Mouse (Mus musculus): ENCODE data around the gene Per1. TPM values are rescaled to one million over a fixed set of nuclear protein-coding genes. Genes with fewer than 3 reads are reported as not detected.

Per1 gene
- polyA plus RNA-seq, 1 experiment: 13.9 TPM

GRCm38 (mm10) chr11:69125852-69125918, 30.7 kb downstream of the Per1 start, which contains the start of gene Aloxe3:
Gene Aloxe3, plus strand, starts transcription at chr11:69125896.
- Histone ChIP-seq H3K4me1 (ENCODE audit: control insufficient read depth, insufficient read depth, insufficient read length, low read length) (no peaks in the 10 kb centered on the region; the same call in 1 of the 2 replicates), H3K27ac (ENCODE audit: insufficient read depth, low read depth, low read length) (peak within 1 kb of the TSS; percentile 56), H3K36me3 (ENCODE audit: control insufficient read depth, insufficient read depth, low read length) (no peaks in the 10 kb centered on the region), H3K27me3 (ENCODE audit: control insufficient read depth, insufficient read depth, low read length) (no peaks in the 10 kb centered on the region), H3K4me3 (ENCODE audit: low read depth, low read length) (peak within 1 kb of the TSS; percentile 63)
- 0% methylated on average over 3 of the region's 3 CpGs for WGBS
- no peak for TF ChIP-seq CTCF (IDR thresholded peaks at IDR 0.05; ENCODE audit: extremely low read depth, insufficient read length, insufficient replicate concordance, low read depth, low read length)
- TF ChIP-seq POLR2A (IDR thresholded peaks at IDR 0.05; ENCODE audit: low read depth, low read length): no peak

DNA sequence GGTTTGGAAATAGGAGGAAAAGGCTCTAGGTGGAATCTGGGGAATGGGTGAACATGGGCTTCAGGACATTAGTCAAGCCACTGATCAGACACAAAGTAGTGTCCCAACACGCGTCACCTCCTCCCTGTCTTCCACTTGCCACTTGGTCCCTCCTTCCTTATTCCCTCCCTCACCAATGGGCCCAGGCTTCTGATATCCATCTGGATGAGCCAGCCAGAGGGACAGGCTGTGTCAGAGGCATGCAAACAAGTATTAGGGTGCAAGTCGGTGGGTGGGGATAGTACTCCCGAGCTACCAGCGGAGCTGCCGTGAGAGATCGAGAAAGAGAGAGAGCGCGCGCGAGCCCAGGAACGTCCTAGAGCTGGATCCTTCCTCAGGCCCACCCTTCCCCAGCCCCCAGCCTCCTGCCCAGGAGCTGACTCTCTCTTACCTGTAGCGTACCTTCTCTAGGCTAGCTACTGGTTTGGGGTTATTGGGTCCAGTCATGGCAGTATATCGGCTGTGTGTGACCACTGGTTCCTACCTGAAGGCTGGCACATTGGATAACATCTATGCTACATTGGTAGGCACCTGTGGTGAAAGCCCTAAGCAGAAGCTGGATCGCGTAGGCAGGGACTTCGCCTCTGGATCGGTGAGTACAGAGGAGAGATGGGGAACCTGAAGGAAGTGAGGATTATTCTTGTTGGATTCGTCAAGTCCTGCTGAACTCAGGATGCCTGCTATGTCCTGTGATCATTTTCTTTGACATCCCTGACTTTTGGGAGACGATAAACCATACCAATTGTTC, 31.1 kb downstream of the Per1 start:
- Histone ChIP-seq H3K4me1 (ENCODE audit: control insufficient read depth, insufficient read depth, insufficient read length, low read length) (no peaks in the 10 kb centered on the region; the same call in 1 of the 2 replicates), H3K27me3 (ENCODE audit: control insufficient read depth, insufficient read depth, low read length) (no peaks in the 10 kb centered on the region), H3K27ac (ENCODE audit: insufficient read depth, low read depth, low read length) (no peak overlapping the region), H3K4me3 (ENCODE audit: low read depth, low read length) (peak overlapping the region; percentile 63), H3K36me3 (ENCODE audit: control insufficient read depth, insufficient read depth, low read length) (no peaks in the 10 kb centered on the region)
- no peak for TF ChIP-seq CTCF (IDR thresholded peaks at IDR 0.05; ENCODE audit: extremely low read depth, insufficient read length, insufficient replicate concordance, low read depth, low read length)
- TF ChIP-seq POLR2A (IDR thresholded peaks at IDR 0.05; ENCODE audit: low read depth, low read length): no peak
- WGBS: 6% methylated on average over 20 of the region's 20 CpGs

DNA sequence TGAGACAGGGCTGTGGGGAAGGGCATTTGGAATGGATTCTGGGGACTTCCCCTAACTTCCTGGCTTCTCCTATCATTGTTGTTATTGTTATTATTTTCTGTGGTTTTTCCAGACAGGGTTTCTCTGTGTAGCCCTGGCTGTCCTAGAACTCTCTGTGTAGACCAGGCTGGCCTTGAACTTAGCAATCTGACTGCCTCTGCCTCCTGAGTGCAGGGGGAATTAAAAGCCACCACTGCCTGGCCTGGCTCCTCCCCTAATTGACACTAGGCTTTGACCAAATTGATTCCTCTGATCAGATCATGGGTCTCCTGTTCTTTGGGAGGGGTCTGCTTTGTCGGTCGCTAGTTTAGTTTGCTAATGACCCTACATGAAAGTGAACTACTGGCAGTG, 31.7 kb downstream of the Per1 start:
- no peaks in the 10 kb centered on the region for H3K27me3 ChIP-seq (ENCODE audit: control insufficient read depth, insufficient read depth, low read length)
- no peaks in the 10 kb centered on the region for H3K36me3 ChIP-seq (ENCODE audit: control insufficient read depth, insufficient read depth, low read length)
- H3K4me3 ChIP-seq (ENCODE audit: low read depth, low read length): no peak overlapping the region
- H3K27ac ChIP-seq (ENCODE audit: insufficient read depth, low read depth, low read length): no peak overlapping the region
- TF ChIP-seq CTCF (IDR thresholded peaks at IDR 0.05; ENCODE audit: extremely low read depth, insufficient read length, insufficient replicate concordance, low read depth, low read length) (no peak), POLR2A (IDR thresholded peaks at IDR 0.05; ENCODE audit: low read depth, low read length) (no peak)
- 66% methylated on average over 2 of the region's 2 CpGs for WGBS
- H3K4me1 ChIP-seq (ENCODE audit: control insufficient read depth, insufficient read depth, insufficient read length, low read length): no peaks in the 10 kb centered on the region; the same call in 1 of the 2 replicates

- WGBS: 65% methylated on average over 8 of the region's 8 CpGs
- Histone ChIP-seq H3K27me3 (ENCODE audit: control insufficient read depth, insufficient read depth, low read length) (no peaks in the 10 kb centered on the region), H3K36me3 (ENCODE audit: control insufficient read depth, insufficient read depth, low read length) (no peaks in the 10 kb centered on the region), H3K4me1 (ENCODE audit: control insufficient read depth, insufficient read depth, insufficient read length, low read length) (no peaks in the 10 kb centered on the region; the same call in 1 of the 2 replicates), H3K27ac (ENCODE audit: insufficient read depth, low read depth, low read length) (no peak overlapping the region), H3K4me3 (ENCODE audit: low read depth, low read length) (no peak overlapping the region)
- TF ChIP-seq POLR2A (IDR thresholded peaks at IDR 0.05; ENCODE audit: low read depth, low read length) (no peak), CTCF (IDR thresholded peaks at IDR 0.05; ENCODE audit: extremely low read depth, insufficient read length, insufficient replicate concordance, low read depth, low read length) (no peak)
Observed at GRCm38 (mm10) chr11:69128426-69129122, 33.6 kb downstream of the Per1 start.

GRCm38 (mm10) chr11:69133566-69133922, 38.5 kb downstream of the Per1 start:
- Histone ChIP-seq H3K4me3 (ENCODE audit: low read depth, low read length) (peak overlapping the region; percentile 66), H3K27me3 (ENCODE audit: control insufficient read depth, insufficient read depth, low read length) (no peaks in the 10 kb centered on the region), H3K36me3 (ENCODE audit: control insufficient read depth, insufficient read depth, low read length) (no peaks in the 10 kb centered on the region), H3K27ac (ENCODE audit: insufficient read depth, low read depth, low read length) (no peak overlapping the region), H3K4me1 (ENCODE audit: control insufficient read depth, insufficient read depth, insufficient read length, low read length) (peaks cover 11% of the 10 kb centered on the region)
- 34% methylated on average over 5 of the region's 5 CpGs for WGBS
- no peak for TF ChIP-seq POLR2A (IDR thresholded peaks at IDR 0.05; ENCODE audit: low read depth, low read length)
- peak; percentile 7; the same call in 1 of the 2 replicates for TF ChIP-seq CTCF (IDR thresholded peaks at IDR 0.05; ENCODE audit: extremely low read depth, insufficient read length, insufficient replicate concordance, low read depth, low read length)

DNA sequence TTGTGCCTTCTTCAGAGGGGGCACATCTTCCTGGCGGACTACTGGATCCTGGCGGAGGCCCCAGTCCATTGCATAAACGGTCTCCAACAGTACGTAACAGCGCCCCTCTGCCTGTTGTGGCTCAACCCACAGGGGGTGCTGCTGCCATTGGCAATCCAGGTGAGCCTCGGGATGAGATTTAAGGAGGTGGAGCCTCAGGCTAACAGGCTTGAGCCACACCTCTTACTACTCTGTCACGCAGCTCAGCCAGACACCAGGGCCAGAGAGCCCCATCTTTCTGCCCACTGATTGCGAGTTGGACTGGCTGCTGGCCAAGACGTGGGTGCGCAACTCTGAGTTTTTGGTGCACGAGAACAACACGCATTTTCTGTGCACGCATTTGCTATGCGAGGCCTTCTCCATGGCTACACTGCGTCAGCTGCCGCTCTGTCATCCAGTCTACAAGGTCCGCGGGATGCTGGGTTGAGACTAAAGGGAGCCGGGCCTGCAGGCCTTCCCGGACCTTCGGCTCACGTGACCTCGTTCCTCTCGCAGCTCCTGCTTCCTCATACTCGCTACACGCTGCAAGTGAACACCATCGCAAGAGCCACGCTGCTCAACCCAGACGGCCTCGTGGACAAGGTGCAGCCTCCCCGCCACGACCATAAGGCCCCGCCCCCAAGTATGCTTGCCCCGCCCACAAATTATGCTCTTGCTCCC, 39.1 kb downstream of the Per1 start:
- H3K4me3 ChIP-seq (ENCODE audit: low read depth, low read length): peak overlapping the region; percentile 66
- H3K4me1 ChIP-seq (ENCODE audit: control insufficient read depth, insufficient read depth, insufficient read length, low read length): peaks cover 11% of the 10 kb centered on the region
- 3% methylated on average over 34 of the region's 34 CpGs for WGBS
- no peak overlapping the region for H3K27ac ChIP-seq (ENCODE audit: insufficient read depth, low read depth, low read length)
- H3K36me3 ChIP-seq (ENCODE audit: control insufficient read depth, insufficient read depth, low read length): no peaks in the 10 kb centered on the region
- TF ChIP-seq CTCF (IDR thresholded peaks at IDR 0.05; ENCODE audit: extremely low read depth, insufficient read length, insufficient replicate concordance, low read depth, low read length): peak; percentile 28; the same call in 1 of the 2 replicates
- no peak for TF ChIP-seq POLR2A (IDR thresholded peaks at IDR 0.05; ENCODE audit: low read depth, low read length)
- no peaks in the 10 kb centered on the region for H3K27me3 ChIP-seq (ENCODE audit: control insufficient read depth, insufficient read depth, low read length)

DNA sequence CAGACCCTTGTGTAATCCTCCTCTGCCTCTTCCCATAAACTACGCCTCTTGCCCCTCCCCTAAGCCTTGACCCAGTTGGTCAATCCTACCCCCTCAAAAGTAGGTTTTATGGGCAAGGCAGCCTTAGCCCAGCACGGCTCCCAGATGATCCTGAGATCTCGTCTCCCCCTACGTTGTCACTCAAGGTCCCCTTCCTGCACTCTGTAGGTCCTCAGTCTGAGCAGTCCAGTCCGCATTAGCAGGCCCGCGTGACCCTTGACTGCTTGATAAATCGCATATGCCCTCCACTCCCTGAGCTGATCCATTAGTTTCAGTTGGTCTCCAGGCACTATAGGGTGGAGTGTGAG, 39.6 kb downstream of the Per1 start:
- no peak overlapping the region for H3K27ac ChIP-seq (ENCODE audit: insufficient read depth, low read depth, low read length)
- H3K4me3 ChIP-seq (ENCODE audit: low read depth, low read length): peak overlapping the region; percentile 66
- WGBS: 42% methylated on average over 8 of the region's 8 CpGs
- H3K4me1 ChIP-seq (ENCODE audit: control insufficient read depth, insufficient read depth, insufficient read length, low read length): peaks cover 11% of the 10 kb centered on the region
- no peaks in the 10 kb centered on the region for H3K36me3 ChIP-seq (ENCODE audit: control insufficient read depth, insufficient read depth, low read length)
- TF ChIP-seq CTCF (IDR thresholded peaks at IDR 0.05; ENCODE audit: extremely low read depth, insufficient read length, insufficient replicate concordance, low read depth, low read length): no peak
- no peak for TF ChIP-seq POLR2A (IDR thresholded peaks at IDR 0.05; ENCODE audit: low read depth, low read length)
- H3K27me3 ChIP-seq (ENCODE audit: control insufficient read depth, insufficient read depth, low read length): no peaks in the 10 kb centered on the region

All from small intestine, adult 2 months (tissue).